20 mouse cellular contexts compared by ENCODE assay signal in the genomic region with DNA sequence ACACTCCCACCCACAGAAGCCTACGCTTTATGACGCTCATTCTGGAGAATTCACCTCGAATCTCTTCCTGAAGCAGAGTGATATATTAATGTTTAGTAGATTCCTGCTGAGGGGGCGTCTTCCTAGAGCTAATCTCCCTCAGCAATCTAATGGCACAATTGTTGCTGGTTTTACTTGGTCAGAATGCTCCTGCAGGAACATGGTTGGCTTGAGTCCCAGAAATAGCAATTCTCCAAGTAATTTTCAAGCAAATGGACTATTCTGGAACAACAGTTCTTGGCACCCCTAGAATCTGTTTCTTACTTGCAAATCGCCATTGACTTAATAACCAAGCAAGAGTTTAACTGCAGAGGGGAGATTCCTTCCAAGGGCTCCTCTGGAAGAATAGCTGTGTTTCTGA. TPM values are rescaled to one million over a fixed set of nuclear protein-coding genes. Genes with fewer than 3 reads are reported as not detected.
DNase-seq lines count a peak whose midpoint lies in the region; ATAC-seq and TF ChIP-seq lines count a peak whose summit lies in the region.
"Had no signal": no experiment of that assay in that cellular context is flagged by ENCODE, and none has a peak within 500 bp of the region (broad histone marks: within the 10 kb centered on the region; RNA-seq: fewer than 3 reads in every experiment).

No protein-coding gene starts in this region.

- no peak overlapping the region for H3K4me2 ChIP-seq in embryonic facial prominence, embryonic 14.5 days (ENCODE audit: low read depth, low read length)
- H3K4me2 ChIP-seq in lung, embryonic 14.5 days: no peak overlapping the region
- H3K4me2 ChIP-seq: embryonic facial prominence, embryonic 15.5 days; liver, embryonic 13.5 days; midbrain, embryonic 15.5 days had no signal

- no peak overlapping the region for H3K27ac ChIP-seq in embryonic facial prominence, embryonic 14.5 days (replicated peaks; ENCODE audit: low read depth, low read length)
- no peak overlapping the region for H3K27ac ChIP-seq in embryonic facial prominence, embryonic 10.5 days (replicated peaks)
- H3K27ac ChIP-seq in kidney, adult 2 months (ENCODE audit: insufficient read depth, low read depth, low read length): no peak overlapping the region
- H3K27ac ChIP-seq in lung, embryonic 14.5 days (ENCODE audit: low read depth): no peak overlapping the region
- H3K27ac ChIP-seq: embryonic facial prominence, embryonic 15.5 days; liver, embryonic 13.5 days; midbrain, embryonic 15.5 days; stomach, postnatal 0 days had no signal

- no peaks in the 10 kb centered on the region for H3K36me3 ChIP-seq in embryonic facial prominence, embryonic 14.5 days (ENCODE audit: control insufficient read depth, insufficient read depth, low read length)
- H3K36me3 ChIP-seq in embryonic facial prominence, embryonic 10.5 days (replicated peaks): no peaks in the 10 kb centered on the region
- no peaks in the 10 kb centered on the region for H3K36me3 ChIP-seq in kidney, adult 2 months (ENCODE audit: control insufficient read depth, insufficient read depth, low read length)
- no peaks in the 10 kb centered on the region for H3K36me3 ChIP-seq in lung, embryonic 14.5 days (ENCODE audit: insufficient read depth)
- H3K36me3 ChIP-seq: embryonic facial prominence, embryonic 15.5 days; liver, embryonic 13.5 days; midbrain, embryonic 15.5 days had no signal

- 61% methylated on average over 5 of the region's 5 CpGs for WGBS in embryonic facial prominence, embryonic 14.5 days
- WGBS in embryonic facial prominence, embryonic 10.5 days: 80% methylated on average over 5 of the region's 5 CpGs
- WGBS in kidney, adult 2 months: 27% methylated on average over 5 of the region's 5 CpGs
- 53% methylated on average over 5 of the region's 5 CpGs for WGBS in lung, embryonic 14.5 days

- no peaks in the 10 kb centered on the region for H3K9me3 ChIP-seq in embryonic facial prominence, embryonic 14.5 days (ENCODE audit: control insufficient read depth, low read length)
- no peaks in the 10 kb centered on the region for H3K9me3 ChIP-seq in embryonic facial prominence, embryonic 10.5 days
- no peaks in the 10 kb centered on the region for H3K9me3 ChIP-seq in lung, embryonic 14.5 days (ENCODE audit: low read depth, low read length)
- H3K9me3 ChIP-seq: embryonic facial prominence, embryonic 15.5 days; liver, embryonic 13.5 days; midbrain, embryonic 15.5 days had no signal

- peak; percentile 74 for DNase-seq in embryonic facial prominence, embryonic 14.5 days (ENCODE audit: low spot score)
- DNase-seq in embryonic facial prominence, embryonic 10.5 days (ENCODE audit: low spot score): no peak
- peak; percentile 19 for DNase-seq in kidney, adult 2 months
- no peak for DNase-seq in kidney, postnatal 25 days
- peak; percentile 7 for DNase-seq in lung, embryonic 14.5 days
- DNase-seq in lung, postnatal 36 days: no peak
- DNase-seq in fat pad, adult 2 months (ENCODE audit: extremely low read depth, low read depth, low spot score): peak; percentile 16
- no peak for DNase-seq in urinary bladder, adult 2 months (ENCODE audit: low spot score)
- DNase-seq: adrenal gland, postnatal 10 days; gastrocnemius, postnatal 36 days; layer of hippocampus, postnatal 36 days; left cerebral cortex, postnatal 4 days; liver, embryonic 13.5 days; thymus, postnatal 14 days had no signal

- TF ChIP-seq POLR2A in kidney, adult 2 months (IDR thresholded peaks at IDR 0.05; ENCODE audit: low read depth, low read length): no peak

- ATAC-seq in embryonic facial prominence, embryonic 14.5 days (ENCODE audit: low read depth): no peak
- ATAC-seq in lung, embryonic 14.5 days (ENCODE audit: insufficient read depth): no peak
- ATAC-seq: midbrain, embryonic 15.5 days had no signal

- no peak for TF ChIP-seq CTCF in kidney, adult 2 months (conservative IDR thresholded peaks at IDR 0.05; ENCODE audit: insufficient read depth, insufficient read length, low read depth, low read length)
- no peak for TF ChIP-seq CTCF in lung, embryonic 14.5 days (IDR thresholded peaks at IDR 0.05; ENCODE audit: low read depth)

- H3K9ac ChIP-seq in embryonic facial prominence, embryonic 14.5 days (ENCODE audit: low read depth, low read length): no peak overlapping the region
- no peak overlapping the region for H3K9ac ChIP-seq in lung, embryonic 14.5 days
- H3K9ac ChIP-seq: embryonic facial prominence, embryonic 15.5 days; liver, embryonic 13.5 days; midbrain, embryonic 15.5 days had no signal

- H3K4me3 ChIP-seq in embryonic facial prominence, embryonic 14.5 days (ENCODE audit: low read depth, low read length): no peak overlapping the region
- no peak overlapping the region for H3K4me3 ChIP-seq in embryonic facial prominence, embryonic 10.5 days
- H3K4me3 ChIP-seq in kidney, adult 2 months (ENCODE audit: insufficient read depth, low read depth, low read length): no peak overlapping the region
- H3K4me3 ChIP-seq in lung, embryonic 14.5 days (ENCODE audit: low read depth, low read length): no peak overlapping the region
- H3K4me3 ChIP-seq: embryonic facial prominence, embryonic 15.5 days; liver, embryonic 13.5 days; midbrain, embryonic 15.5 days had no signal

- no peaks in the 10 kb centered on the region for H3K27me3 ChIP-seq in embryonic facial prominence, embryonic 14.5 days (replicated peaks; ENCODE audit: control insufficient read depth, insufficient read depth, low read length)
- H3K27me3 ChIP-seq in embryonic facial prominence, embryonic 10.5 days (replicated peaks; ENCODE audit: low read depth, poor library complexity, severe bottlenecking): no peaks in the 10 kb centered on the region
- no peaks in the 10 kb centered on the region for H3K27me3 ChIP-seq in kidney, adult 2 months (replicated peaks; ENCODE audit: control insufficient read depth, insufficient read depth, low read length)
- no peaks in the 10 kb centered on the region for H3K27me3 ChIP-seq in lung, embryonic 14.5 days (ENCODE audit: insufficient read depth, low read length)
- H3K27me3 ChIP-seq: embryonic facial prominence, embryonic 15.5 days; liver, embryonic 13.5 days; midbrain, embryonic 15.5 days had no signal

- no peaks in the 10 kb centered on the region for H3K4me1 ChIP-seq in embryonic facial prominence, embryonic 14.5 days (ENCODE audit: control insufficient read depth, insufficient read depth, low read length)
- H3K4me1 ChIP-seq in embryonic facial prominence, embryonic 10.5 days: no peaks in the 10 kb centered on the region
- no peaks in the 10 kb centered on the region for H3K4me1 ChIP-seq in kidney, adult 2 months (ENCODE audit: control insufficient read depth, insufficient read depth, low read length)
- H3K4me1 ChIP-seq in lung, embryonic 14.5 days (ENCODE audit: insufficient read depth): no peaks in the 10 kb centered on the region
- H3K4me1 ChIP-seq: embryonic facial prominence, embryonic 15.5 days; liver, embryonic 13.5 days had no signal

RNA-seq across cellular contexts. Expression of gene Gpr12, which starts 42.9 kb away (rescaled TPM):
- 0.26 TPM in 1 of 2 replicates, not detected in the other for polyA plus RNA-seq in embryonic facial prominence, embryonic 14.5 days (2014; fragmentation: Nextera tagmentation; extraction: Ambion mirVana)
- 0.22 TPM in 1 of 2 replicates, not detected in the other for polyA plus RNA-seq in embryonic facial prominence, embryonic 10.5 days (2016; fragmentation: Nextera tagmentation; extraction: Ambion mirVana)
- 1.5 and 1.7 TPM in 2 replicates for polyA plus RNA-seq in kidney, adult 2 months (2012; rRNA removed)
- not detected in 2 replicates for polyA plus RNA-seq in lung, embryonic 14.5 days (2014; fragmentation: Nextera tagmentation; extraction: Ambion mirVana)
- not detected in 2 replicates for polyA plus RNA-seq in urinary bladder, adult 2 months (2012; rRNA removed)
- polyA plus RNA-seq: heart, postnatal 0 days; large intestine, adult 2 months; lung, embryonic 16.5 days had no signal

Comparison
In these comparisons a context has a peak if more than half of its experiments do, and no peak if none do; other contexts are left out.
1. DNase-seq: peak in embryonic facial prominence, embryonic 14.5 days (single experiment), kidney, adult 2 months (single experiment), lung, embryonic 14.5 days (single experiment) and fat pad, adult 2 months (single experiment); none in embryonic facial prominence, embryonic 10.5 days (single experiment), kidney, postnatal 25 days (0 of 2), lung, postnatal 36 days (single experiment) and urinary bladder, adult 2 months (single experiment).